Mouse (Mus musculus) megakaryocyte progenitor cell, adult 5-6 weeks (primary cell): ENCODE measurements at regions not wholly inside any gene's neighbourhood (a gene's known extent, or its start where the extent isn't known, plus 50 kb on each side); places are given as distances from the start of the nearest gene placed in this dataset.

Experiments used
- ATAC-seq: replicated peaks from 2 replicates; pipeline ENCODE4 v1.8.0; 2016; ENCODE audit warnings: mild to moderate bottlenecking, moderate TSS enrichment, inconsistent platforms; ENCODE audit not compliant: poor library complexity

GRCm38 (mm10) chr14:64511300-64511699 lies 407.2 kb downstream of the Prss52 start:
- no peak for ATAC-seq

- ATAC-seq: no peak
These were observed 408.6 kb downstream of the Prss52 start for GRCm38 (mm10) chr14:64512726-64513125.

- no peak for ATAC-seq
These were observed 413.6 kb downstream of the Prss52 start for GRCm38 (mm10) chr14:64517584-64518195.

GRCm38 (mm10) chr14:64524641-64525040 lies 420.6 kb downstream of the Prss52 start:
- ATAC-seq: no peak

- no peak for ATAC-seq
These were observed 421.4 kb downstream of the Prss52 start for GRCm38 (mm10) chr14:64525302-64526078.

GRCm38 (mm10) chr14:64530541-64530940 lies 426.5 kb downstream of the Prss52 start:
- no peak for ATAC-seq

- ATAC-seq: no peak
These were observed 427.3 kb downstream of the Prss52 start for GRCm38 (mm10) chr14:64531221-64531949.

- ATAC-seq: no peak
These were observed 428.3 kb downstream of the Prss52 start for GRCm38 (mm10) chr14:64532351-64532750.

- no peak for ATAC-seq
These were observed 429.6 kb downstream of the Prss52 start for GRCm38 (mm10) chr14:64533591-64534151.

GRCm38 (mm10) chr14:64534194-64534593 lies 430.1 kb downstream of the Prss52 start:
- no peak for ATAC-seq

GRCm38 (mm10) chr14:64539436-64539835 lies 435.4 kb downstream of the Prss52 start:
- ATAC-seq: no peak

- ATAC-seq: no peak
These were observed 441.0 kb downstream of the Prss52 start for GRCm38 (mm10) chr14:64545056-64545455.

- ATAC-seq: peak; percentile 60
These were observed 442.7 kb downstream of the Prss52 start for GRCm38 (mm10) chr14:64546787-64547186.

- ATAC-seq: no peak
These were observed 448.9 kb downstream of the Prss52 start for GRCm38 (mm10) chr14:64552951-64553350.

GRCm38 (mm10) chr14:64556042-64556441 lies 452.0 kb downstream of the Prss52 start:
- ATAC-seq: no peak

GRCm38 (mm10) chr14:64557453-64557852 lies 453.4 kb downstream of the Prss52 start:
- no peak for ATAC-seq

GRCm38 (mm10) chr14:64568689-64569088 lies 464.6 kb downstream of the Prss52 start:
- ATAC-seq: 0 out of 2 replicates have a peak, but pooled peaks have one; percentile 34

- ATAC-seq: no peak
These were observed 466.9 kb downstream of the Prss52 start for GRCm38 (mm10) chr14:64570951-64571350.

- ATAC-seq: no peak
These were observed 468.7 kb downstream of the Prss52 start for GRCm38 (mm10) chr14:64572756-64573155.

- no peak for ATAC-seq
These were observed 469.7 kb downstream of the Prss52 start for GRCm38 (mm10) chr14:64573773-64574172.

- no peak for ATAC-seq
These were observed 470.2 kb downstream of the Prss52 start for GRCm38 (mm10) chr14:64574277-64574676.
